Mouse (Mus musculus) left cerebral cortex, postnatal 14 days (tissue): Measurements from ENCODE around the gene Nrl. TPM values are rescaled to one million over a fixed set of nuclear protein-coding genes. Genes with fewer than 3 reads are reported as not detected.

ENCODE experiments used
- DNase-seq, 2 experiments: peaks; one replicate each; pipeline ENCODE4 v3.0.0; 2021 to 2022; ENCODE audit warnings: low spot score in 2 of 2, mixed read lengths in 1 of 2
- intact Hi-C: fragments of 180-260 bp; cut with DNase I; formaldehyde crosslinking; loops from one replicate; pipeline ENCODE4 v1.15.1; 2025
- long read RNA-seq, 2 experiments: library from polyadenylated mRNA; stranded (forward); transcript quantifications; one replicate each; pipeline ENCODE4 v2.0.0; 2021
- total RNA-seq, 2 experiments: library from RNA; stranded (reverse); gene quantifications; 2 replicates each; pipeline ENCODE4 v1.2.3; 2021

Gene Nrl
- under 1 TPM; 0.33 to 0.61 TPM for total RNA-seq
- long read RNA-seq, experiment 1: 0 reads
- long read RNA-seq, experiment 2: 0 reads

GRCm38 (mm10) chr14:55524785-55525184, at the start of gene Nrl:
Gene Nrl, minus strand, starts transcription at chr14:55524981.
- intact Hi-C loops: no loop called here
- DNase-seq: no peak

DNA sequence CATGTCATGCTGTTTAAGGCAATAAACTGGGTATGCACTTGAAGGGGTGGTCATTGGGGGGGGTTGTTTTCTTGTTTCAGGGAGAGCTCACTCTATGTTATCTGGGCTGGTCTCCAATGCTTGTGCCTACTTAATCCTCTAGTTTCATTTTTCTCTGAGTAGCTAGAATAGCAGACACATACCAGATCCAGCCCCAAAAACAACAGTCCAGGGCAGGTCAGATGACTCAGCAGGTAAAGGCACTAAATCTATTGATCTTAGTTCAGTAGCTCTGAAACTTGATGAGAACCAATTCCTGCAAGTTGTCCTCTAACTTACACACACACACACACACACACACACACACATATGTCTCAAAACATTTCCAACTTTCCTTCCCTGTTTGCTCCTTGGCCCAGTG, 47.0 kb upstream of the Nrl start:
- no peak for DNase-seq
- intact Hi-C loops: no loop called here

DNA sequence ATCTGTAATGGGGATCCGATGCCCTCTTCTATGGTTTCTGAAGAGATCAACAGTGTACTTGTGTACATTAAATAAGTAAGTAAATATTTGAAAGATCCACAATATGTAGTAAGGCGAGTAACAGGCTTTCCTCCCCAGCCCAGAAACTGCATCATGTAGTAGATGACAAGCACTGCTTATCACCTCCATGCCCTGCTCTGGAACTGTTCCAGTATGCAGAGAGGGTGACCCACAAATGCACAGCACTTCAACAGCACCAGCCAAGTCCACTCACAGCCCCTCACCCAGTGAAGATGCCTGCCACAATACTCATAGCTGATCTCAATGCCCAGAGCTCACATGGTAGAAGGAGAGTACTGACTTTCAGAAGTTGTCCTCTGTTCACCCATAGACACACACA, 45.8 kb upstream of the Nrl start:
- intact Hi-C loops: no loop called here
- no peak for DNase-seq

- no peak for DNase-seq
- intact Hi-C loops: no loop called here
Measured at GRCm38 (mm10) chr14:55567496-55567895, 42.7 kb upstream of the Nrl start.

DNA sequence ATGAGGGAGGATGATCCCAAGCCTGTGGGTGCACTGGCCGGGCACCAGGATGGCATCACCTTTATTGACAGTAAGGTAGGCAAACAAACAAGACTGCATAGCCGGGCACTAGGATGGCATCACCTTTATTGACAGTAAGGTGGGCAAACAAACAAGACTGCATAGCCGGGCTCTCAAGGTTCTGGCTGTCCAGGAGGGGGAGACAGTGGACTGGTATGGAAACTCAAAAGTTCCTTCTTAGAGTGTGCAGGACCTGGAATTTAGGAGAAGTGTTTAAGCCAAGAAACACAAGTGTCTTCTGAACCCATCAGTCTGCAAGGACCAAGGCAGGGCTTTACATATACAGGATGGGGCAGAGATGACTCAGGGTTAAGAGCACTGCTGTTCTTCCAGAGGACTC, 41.0 kb upstream of the Nrl start:
- intact Hi-C loops: no loop called here
- no peak for DNase-seq

DNA sequence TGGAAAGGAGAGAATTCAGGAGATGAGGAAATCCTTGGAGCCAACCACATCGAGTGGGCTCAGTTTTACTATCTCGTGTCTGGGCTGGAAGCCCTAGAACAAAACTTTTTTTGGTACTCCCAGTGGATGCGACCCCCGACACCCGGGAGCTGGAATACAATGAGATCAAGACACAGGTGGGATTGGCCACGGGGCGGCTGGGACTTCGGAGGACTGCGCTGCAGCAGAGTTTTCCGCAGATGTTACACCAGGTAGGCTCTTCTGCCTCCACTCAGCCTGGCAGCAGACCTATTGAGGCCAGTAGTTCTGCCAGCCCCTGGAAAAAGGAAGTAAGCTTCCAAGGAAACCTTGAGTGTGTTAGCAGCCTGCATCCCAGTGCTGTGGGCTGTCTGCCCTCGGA, 38.5 kb upstream of the Nrl start:
- no peak for DNase-seq
- intact Hi-C loops: no loop called here

DNA sequence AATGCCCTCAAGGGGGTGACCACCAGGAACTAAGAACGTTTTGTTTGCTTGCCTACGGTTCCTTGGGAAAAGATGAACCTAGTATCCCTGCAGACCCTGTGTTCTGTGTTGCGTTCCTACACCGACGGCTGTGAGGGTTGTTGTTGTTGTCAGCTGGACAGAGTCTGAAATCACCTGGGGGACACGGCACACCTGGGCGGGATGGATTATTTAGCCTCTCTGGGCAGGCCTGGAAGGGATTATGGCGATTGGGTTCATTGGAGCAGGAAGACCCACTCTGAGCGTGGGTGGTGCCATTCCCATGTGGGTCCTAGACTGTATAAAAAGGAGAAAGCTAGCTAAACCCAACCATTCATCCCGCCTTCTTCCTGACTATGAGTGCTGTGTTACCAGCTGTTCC, 37.1 kb upstream of the Nrl start:
- intact Hi-C loops: no loop called here
- no peak for DNase-seq

DNA sequence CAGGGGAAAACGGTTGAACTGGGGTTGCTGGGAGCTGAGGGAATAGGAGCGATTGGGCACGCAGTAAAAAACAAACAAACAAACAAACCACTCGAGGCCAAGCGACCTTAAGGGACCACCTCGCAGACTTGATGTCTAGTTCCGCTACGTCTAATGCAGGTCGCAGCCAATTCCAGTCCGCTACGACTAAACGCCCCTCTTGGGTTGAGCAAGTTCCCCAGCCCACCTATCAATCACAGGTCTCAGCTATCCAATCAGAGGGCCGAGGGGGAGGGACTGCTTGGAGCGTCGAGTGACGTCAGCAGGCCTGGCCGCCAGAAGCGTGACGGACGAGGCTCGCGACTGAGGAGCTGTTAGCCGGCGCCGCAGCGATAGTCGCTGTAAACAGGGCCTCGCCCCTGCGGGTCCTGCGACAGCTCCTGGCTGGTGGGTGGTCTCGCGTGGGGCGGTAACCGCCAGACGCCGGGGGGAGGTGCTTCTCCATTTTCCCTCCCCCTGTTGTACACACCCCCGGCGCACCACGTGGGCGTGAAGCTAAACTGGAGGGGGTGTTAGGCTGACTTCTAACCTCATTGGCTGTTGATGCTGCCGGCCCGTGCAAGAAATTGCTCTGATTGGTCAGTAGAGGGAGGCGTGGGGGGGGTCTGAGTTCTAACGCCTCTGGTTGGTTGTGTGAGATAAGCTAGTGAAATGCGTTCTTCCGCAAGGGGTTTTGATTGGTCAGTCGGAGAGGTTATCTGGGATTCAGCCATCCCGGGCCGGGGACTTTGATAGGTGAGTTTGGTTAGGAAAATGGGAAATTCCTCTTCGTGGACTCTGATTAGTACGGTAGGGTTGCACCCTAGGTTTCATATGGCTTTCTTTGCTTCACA, 35.7 kb upstream of the Nrl start, which contains the start of gene A730061H03Rik:
Gene A730061H03Rik, minus strand, starts transcription at position 205 of the 872 bp plus-strand sequence.
- intact Hi-C loops: no loop called here

DNA sequence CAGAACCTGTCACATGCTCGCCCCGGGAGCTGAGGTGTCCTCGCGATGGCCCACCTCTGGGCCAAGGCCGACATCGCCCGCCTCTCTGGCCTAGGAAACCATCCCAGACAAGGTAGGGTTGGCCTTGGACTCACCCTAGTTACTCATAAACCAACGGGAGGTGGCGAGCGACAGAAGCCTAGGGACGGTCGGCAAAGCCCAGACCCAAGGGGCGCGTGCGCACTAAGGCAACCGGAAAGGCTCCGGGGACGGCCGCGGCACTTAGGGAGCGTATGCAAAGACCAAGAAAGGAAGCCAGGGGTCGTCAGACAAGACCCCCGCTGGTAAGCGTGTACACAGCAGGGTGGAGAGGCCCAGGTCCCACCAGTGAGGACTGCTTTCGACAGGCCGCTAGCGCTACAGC, 35.0 kb upstream of the Nrl start, which contains the start of gene Dcaf11:
Gene Dcaf11, plus strand, starts transcription at position 208 of the 403 bp plus-strand sequence.
- DNase-seq: peak; percentile 89 to 90
- intact Hi-C loops: no loop called here

More for the DNA sequence above, 35.7 kb upstream of the Nrl start, which contains the start of gene A730061H03Rik:
- peak; percentile 98 to 100 for DNase-seq

- no peak for DNase-seq
- intact Hi-C loops: no loop called here
Measured at GRCm38 (mm10) chr14:55558740-55559448, 34.1 kb upstream of the Nrl start.

DNA sequence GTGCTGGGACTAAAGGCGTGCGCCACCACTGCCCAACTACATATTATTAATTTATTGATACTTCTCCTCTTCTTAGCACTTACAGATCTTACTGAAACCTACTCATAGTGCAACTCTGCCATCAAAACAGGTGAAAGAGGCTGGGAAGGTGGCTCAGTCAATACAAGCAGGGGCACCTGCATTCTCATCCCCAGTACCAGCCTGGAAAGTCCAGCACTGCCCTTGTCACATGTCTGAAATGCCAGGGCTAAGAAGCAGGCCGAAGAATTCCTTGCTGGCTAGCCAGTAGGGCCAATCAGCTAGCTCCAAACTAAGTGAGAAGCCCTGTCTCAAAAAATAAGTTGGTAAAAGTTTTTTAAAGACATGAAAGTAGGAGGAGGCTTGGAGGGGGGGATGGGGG, 32.8 kb upstream of the Nrl start:
- intact Hi-C loops: loop anchor here (1.0 kb wide), 1 partner anchor 64 kb away; no protein-coding TSS in a partner anchor
- no peak for DNase-seq

DNA sequence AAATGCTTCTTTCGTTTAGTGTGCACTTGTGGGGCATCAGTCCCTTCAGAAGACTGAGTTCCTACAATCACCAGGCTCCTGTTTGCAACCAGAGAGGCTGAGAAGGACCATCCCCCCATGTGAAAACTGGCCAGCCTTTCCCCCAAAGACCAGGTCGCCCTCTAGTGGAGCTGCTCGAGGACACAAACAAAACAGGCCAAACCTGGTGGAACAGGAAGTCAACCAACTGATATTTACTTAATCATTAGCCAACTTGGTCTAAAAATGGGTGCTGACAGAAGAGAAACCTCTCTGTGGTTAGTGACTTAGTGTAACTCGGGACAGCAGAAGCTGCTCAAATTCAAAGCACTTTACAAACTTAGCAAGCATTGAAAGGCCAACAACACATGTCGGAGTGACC, 32.2 kb upstream of the Nrl start:
- intact Hi-C loops: loop anchor here (1.0 kb wide), 1 partner anchor 64 kb away; no protein-coding TSS in a partner anchor

DNA sequence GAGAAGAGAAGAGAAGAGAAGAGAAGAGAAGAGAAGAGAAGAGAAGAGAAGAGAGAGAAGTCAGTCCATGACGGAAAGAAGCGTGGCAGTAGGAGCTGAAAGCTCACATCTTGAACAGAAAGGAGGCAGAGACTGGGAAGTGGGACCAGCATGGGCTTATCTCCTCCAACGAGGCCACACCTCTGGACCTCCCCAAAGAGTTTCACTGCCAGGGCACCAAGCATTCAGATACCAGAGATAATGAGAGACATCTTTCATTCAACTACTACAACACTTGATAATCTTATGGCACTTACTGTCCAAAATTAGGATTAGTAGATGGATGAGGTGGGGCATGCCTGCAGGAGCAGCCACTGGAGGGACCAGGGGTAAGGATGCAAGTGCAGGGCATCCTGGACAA, 31.0 kb upstream of the Nrl start:
- intact Hi-C loops: no loop called here
- no peak for DNase-seq

More for the DNA sequence above, 32.2 kb upstream of the Nrl start:
- peak; percentile 72 to 73 for DNase-seq

GRCm38 (mm10) chr14:55554635-55555034, 29.9 kb upstream of the Nrl start:
- intact Hi-C loops: no loop called here
- no peak for DNase-seq

- intact Hi-C loops: no loop called here
- no peak for DNase-seq
Measured at GRCm38 (mm10) chr14:55551794-55552193, 27.0 kb upstream of the Nrl start.

- no peak for DNase-seq
- intact Hi-C loops: no loop called here
Measured at GRCm38 (mm10) chr14:55551347-55551746, 26.6 kb upstream of the Nrl start.

- intact Hi-C loops: no loop called here
- no peak for DNase-seq
Measured at GRCm38 (mm10) chr14:55550191-55550590, 25.4 kb upstream of the Nrl start.

- DNase-seq: peak in 1 of 2 experiments; percentile 12
- intact Hi-C loops: loop anchor here (10.0 kb wide), 1 partner anchor 400 kb away; no protein-coding TSS in a partner anchor
Measured at GRCm38 (mm10) chr14:55544334-55544733, 19.6 kb upstream of the Nrl start.

GRCm38 (mm10) chr14:55542268-55542667, 17.5 kb upstream of the Nrl start:
- intact Hi-C loops: loop anchor here (10.0 kb wide), 1 partner anchor 397 kb away; no protein-coding TSS in a partner anchor
- DNase-seq: no peak

DNA sequence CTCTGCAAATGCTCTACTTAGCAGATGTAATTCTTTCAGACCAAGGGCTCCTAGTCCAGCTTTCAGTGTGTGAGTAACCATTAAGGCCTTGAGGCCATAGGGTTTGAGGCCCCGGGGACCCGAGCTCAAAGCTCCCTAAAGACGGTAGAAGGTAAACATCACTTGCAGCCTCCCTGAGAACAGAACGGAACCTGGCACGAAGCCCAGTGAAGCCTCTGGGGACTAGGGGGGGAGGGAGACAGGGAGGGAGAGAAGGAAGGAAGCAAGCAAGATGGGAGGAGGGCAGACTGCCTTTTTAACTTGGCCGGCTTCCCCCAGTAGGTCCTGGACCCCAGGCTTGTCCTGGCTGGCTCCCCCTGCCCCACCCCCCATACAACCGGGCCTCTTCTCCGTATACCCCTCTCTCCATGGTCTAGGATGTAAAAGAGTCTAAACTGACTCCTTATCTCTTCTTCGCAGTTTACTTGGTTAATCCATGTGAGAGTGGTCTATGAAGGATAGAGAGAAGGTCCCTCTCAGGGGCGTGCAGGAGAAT, 16.1 kb upstream of the Nrl start:
- intact Hi-C loops: loop anchor here (10.0 kb wide), 1 partner anchor 396 kb away; no protein-coding TSS in a partner anchor
- DNase-seq: peak; percentile 74
